Mouse (Mus musculus) mouse trophoblast stem cell (cell line): Measurements from ENCODE around the gene Slc25a26.

Experiments
- in situ Hi-C, 2 experiments: fragments of 300-500 bp; cut with MseI, MboI; formaldehyde crosslinking; loops; 2 replicates in 1 of 2; 3 replicates in 1 of 2; pipeline ENCODE4 v1.15.1; 2025

Slc25a26 gene

GRCm38 (mm10) chr6:94637024-94637434, 136.9 kb downstream of the Slc25a26 start:
- in situ Hi-C loops = no loop called here

- in situ Hi-C loops = no loop called here
These were observed 140.2 kb downstream of the Slc25a26 start for GRCm38 (mm10) chr6:94640297-94640696.

- in situ Hi-C loops = no loop called here
These were observed 141.9 kb downstream of the Slc25a26 start for GRCm38 (mm10) chr6:94642048-94642447.

GRCm38 (mm10) chr6:94643989-94644388, 143.9 kb downstream of the Slc25a26 start:
- in situ Hi-C loops = no loop called here

DNA sequence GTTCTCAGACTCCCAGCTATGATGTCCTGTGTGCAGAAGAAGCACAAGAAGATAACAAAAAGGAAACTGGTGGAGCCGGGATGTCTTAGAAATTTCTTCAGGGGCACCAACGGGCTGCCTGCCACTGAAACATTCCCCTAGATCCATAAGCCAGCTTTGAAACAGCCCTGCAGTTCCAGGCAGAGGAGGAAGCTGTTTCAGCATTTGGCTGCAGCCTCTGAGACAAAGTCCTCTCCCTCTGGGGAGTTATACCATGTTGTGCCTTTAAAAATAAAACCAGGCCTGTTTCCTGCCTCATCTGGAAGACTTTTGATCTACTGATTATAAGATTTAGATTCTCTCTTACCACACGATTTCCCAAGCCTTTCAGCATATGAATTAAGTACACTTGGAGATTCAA, 144.5 kb downstream of the Slc25a26 start:
- in situ Hi-C loops = no loop called here

GRCm38 (mm10) chr6:94645723-94646122, 145.6 kb downstream of the Slc25a26 start:
- in situ Hi-C loops = no loop called here

DNA sequence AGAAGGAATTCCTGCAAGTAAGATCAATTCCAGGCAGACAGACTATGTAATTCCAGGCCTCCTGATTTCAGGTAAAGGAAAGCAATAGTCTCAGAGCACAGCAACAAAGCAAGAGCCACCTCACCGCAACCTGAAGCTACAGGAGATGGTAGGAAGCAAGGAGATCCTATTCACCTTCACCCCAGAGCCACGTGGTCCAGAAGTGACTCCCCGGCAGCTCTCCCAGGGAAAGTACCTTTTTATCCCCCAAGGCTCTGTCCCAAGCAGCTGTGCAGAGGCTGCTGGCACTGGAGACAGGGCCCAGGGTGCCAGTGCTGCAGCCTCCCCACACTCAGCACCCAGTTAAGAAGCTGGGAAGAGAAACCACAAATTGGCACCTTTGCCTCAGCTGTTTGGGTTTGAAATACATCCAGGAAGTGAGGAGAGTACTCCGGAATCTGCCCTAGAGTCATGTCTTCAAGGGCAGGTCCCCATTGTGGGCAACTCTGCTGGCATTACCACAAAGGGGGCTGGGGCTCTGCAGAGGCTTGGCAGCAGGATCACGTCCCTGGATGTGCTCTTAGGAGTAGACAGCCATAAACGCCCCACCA, 146.2 kb downstream of the Slc25a26 start:
- in situ Hi-C loops = no loop called here

GRCm38 (mm10) chr6:94646902-94647301, 146.8 kb downstream of the Slc25a26 start:
- in situ Hi-C loops = no loop called here

DNA sequence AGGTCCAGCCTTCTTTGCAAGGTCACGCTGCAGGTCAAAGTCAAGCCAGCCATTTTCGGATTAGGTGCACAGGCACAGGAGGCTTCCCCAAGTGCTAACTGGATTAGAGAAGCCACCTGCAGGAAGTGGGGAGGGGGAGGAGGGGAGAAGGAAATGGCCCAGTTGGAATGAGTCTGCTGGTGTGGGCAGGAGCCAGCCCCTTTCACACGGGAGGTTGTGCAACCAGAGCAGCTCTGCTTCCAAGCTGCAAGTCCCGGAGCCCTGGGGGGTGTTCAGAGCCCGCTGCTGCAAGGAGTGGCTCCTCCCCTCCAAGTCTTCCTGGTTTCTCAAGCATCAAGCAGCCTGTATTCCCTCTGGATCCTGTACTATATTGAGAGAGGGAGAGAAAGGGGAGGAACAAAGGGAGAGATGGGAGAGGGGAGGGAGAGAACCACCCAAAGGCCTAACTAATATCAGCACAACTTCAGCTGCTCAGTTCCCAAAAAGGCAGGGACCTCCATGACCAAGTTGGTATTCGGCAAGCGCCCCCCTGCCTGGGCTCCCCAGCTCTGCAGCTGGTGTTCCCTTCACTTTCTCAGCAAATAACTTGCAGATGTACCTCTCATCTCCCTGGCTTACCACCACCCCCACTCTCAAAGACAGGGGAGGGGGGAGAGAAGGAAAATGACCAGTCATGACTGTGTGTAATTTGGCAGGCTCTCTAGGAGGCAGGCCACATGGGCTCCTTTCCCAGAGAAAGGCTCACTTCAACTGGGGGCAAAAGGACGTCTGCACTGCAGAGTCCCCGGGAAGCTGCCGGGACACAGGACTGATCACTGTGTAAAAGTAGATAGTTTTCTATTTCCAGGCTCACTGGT, 147.7 kb downstream of the Slc25a26 start:
- in situ Hi-C loops = no loop called here

- in situ Hi-C loops = no loop called here
These were observed 148.4 kb downstream of the Slc25a26 start for GRCm38 (mm10) chr6:94648496-94648895.

DNA sequence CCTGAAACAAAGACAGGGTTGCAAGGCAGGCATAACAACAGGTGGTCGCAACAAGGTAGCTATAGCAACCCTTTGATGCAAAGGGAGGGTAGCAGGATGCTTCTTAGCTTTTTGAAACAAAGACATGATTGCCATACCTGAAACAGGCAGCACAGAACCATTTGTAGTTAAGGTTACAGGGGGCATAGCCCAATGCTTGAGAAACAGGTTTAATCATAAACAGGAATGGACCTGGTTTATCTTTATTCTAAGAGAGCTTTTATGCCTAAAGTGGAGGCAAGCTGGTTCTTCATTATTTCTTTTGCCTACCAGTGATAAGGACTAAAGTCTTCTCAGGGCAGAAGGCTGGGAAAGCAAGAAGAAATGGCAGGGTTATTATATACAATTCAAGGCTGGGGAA, 149.5 kb downstream of the Slc25a26 start:
- in situ Hi-C loops = no loop called here

GRCm38 (mm10) chr6:94651541-94651940, 151.4 kb downstream of the Slc25a26 start:
- in situ Hi-C loops = no loop called here

DNA sequence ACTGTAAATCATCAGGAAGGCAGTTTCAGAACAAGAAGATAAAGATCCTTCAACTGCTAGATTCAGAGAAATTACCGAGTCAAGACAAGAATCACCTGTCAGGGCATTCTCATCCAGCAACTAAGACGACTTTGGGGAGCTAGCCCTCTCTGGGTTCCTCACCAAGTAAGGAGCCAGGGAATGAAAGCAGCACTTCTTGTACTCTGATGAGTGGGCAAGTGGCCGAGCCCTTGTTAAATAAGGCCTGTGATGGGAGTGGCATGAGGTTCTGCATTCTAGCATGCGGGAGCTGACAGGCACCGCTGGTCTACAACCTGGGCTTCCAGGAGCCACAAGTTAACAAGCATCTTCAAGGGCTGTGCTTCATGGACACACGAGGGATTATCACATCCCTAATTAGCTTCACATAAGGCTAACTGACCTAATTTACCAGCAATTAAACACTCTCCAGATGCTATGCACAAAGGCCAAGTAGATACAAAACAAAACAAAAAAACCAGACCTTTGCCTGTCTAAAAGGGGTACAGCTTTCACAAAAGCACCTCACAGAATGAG, 152.6 kb downstream of the Slc25a26 start:
- in situ Hi-C loops = no loop called here

DNA sequence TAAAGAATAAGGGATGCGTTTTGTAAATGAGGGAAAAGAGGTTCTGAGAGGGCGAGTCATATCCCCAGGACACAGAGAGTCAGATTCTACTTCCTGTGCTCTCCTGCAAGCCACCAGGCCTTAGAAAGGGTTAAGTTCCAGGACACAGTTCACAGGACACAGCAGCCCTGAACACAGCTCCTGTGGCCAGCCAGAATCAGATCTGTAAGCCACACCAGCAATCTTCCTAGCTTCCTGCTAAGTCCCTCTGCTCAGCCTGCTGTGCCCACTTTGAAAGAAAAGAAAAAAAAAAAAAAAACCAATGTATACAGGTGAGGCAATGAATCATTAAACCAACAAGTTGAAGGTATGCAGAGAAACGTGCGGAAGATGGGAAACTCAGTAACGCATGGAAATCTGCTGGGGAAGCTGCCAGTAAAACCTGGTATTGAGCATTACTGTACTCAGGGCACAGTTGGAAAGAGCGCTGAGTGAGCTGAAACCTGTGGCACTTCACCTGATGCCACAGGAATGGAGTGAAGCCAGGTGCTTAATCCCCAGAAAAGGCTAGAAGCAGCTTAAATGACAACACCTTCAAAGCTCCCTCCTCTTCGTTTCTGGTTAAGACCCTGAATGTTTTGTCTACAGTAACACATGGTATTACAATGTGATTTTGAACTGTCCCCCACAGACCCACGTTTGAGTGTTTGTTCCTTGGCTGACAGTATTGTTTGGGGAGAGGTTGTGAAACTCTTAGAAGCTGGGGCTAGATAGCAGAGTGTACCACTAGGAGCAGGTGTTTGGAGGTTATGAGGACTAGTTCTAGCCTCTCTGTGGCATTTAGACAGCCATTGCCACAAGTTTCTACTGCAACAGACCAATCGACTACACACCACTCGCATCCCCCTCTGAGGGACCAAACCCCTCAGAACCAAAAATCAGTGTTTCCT, 153.5 kb downstream of the Slc25a26 start:
- in situ Hi-C loops = no loop called here
